Mouse (Mus musculus) hindbrain, embryonic 16.5 days (tissue): Measurements from ENCODE around the gene Reep6. TPM values are rescaled to one million over a fixed set of nuclear protein-coding genes. Genes with fewer than 3 reads are reported as not detected.

Source experiments
- ATAC-seq: fragments of 200-750 bp; cut with Nextera tagmentation; 2 replicates; pipeline ENCODE4 v1.8.0; 2017; ENCODE audit warnings: moderate TSS enrichment, moderate library complexity
- H3K27ac ChIP-seq: fragments of 300-500 bp; sonication (generic); 2 replicates; pipeline ENCODE4 v1.5.1; 2014; ENCODE audit warnings: low read depth, mild to moderate bottlenecking, control low read depth, low read length, moderate library complexity
- H3K27me3 ChIP-seq: fragments of 300-500 bp; sonication (generic); replicated peaks from 2 replicates; pipeline ENCODE4 v1.6.1; 2014; ENCODE audit warnings: low read length; ENCODE audit not compliant: control insufficient read depth, insufficient read depth
- H3K36me3 ChIP-seq: fragments of 300-500 bp; sonication (generic); 2 replicates; pipeline ENCODE4 v1.6.1; 2014; ENCODE audit warnings: mild to moderate bottlenecking, low read length, moderate library complexity, mixed read lengths; ENCODE audit not compliant: control insufficient read depth, insufficient read depth
- H3K4me1 ChIP-seq: fragments of 300-500 bp; sonication (generic); 2 replicates; pipeline ENCODE4 v1.6.1; 2014; ENCODE audit warnings: low read depth, low read length; ENCODE audit not compliant: control insufficient read depth, insufficient read depth
- H3K4me2 ChIP-seq: fragments of 300-500 bp; sonication (generic); 2 replicates; pipeline ENCODE4 v1.6.1; 2014; ENCODE audit warnings: mild to moderate bottlenecking, low read length, control low read depth, moderate library complexity
- H3K4me3 ChIP-seq: fragments of 300-500 bp; sonication (generic); 2 replicates; pipeline ENCODE4 v1.5.1; 2014; ENCODE audit warnings: mild to moderate bottlenecking, low read length, control low read depth, moderate library complexity
- H3K9ac ChIP-seq: fragments of 300-500 bp; sonication (generic); 2 replicates; pipeline ENCODE4 v1.6.1; 2014; ENCODE audit warnings: low read depth, mild to moderate bottlenecking, control low read depth, low read length, moderate library complexity
- H3K9me3 ChIP-seq: fragments of 300-500 bp; sonication (generic); 2 replicates; pipeline ENCODE4 v1.6.1; 2014; ENCODE audit warnings: mild to moderate bottlenecking, low read length, moderate library complexity; ENCODE audit not compliant: control insufficient read depth
- WGBS: fragments of 180-500 bp; shearing (Covaris S2); extraction: QIAGEN DNeasy Blood & Tissue Kit; methylation state at CpG from one replicate; pipeline ENCODE4 v1.1.7; 2014; 5-methylcytosine and 5-hydroxymethylcytosine counted together
- polyA plus RNA-seq: library from polyadenylated mRNA; unstranded; fragments of >200 nt; fragmentation: Nextera tagmentation; extraction: Ambion mirVana; gene quantifications from 2 replicates; pipeline ENCODE4 v1.2.1, GENCODE M21; 2015

Reep6 gene
- polyA plus RNA-seq, 1 experiment from 2014 or later: 7.5 TPM

GRCm38 (mm10) chr10:80355431-80355830 is 25.7 kb downstream of the Reep6 start:
- H3K36me3 ChIP-seq: no peaks in the 10 kb centered on the region
- peaks cover 20% of the 10 kb centered on the region for H3K4me1 ChIP-seq
- no peaks in the 10 kb centered on the region for H3K9me3 ChIP-seq
- 4% methylated on average over 9 of the region's 9 CpGs for WGBS
- H3K4me3 ChIP-seq: no peak overlapping the region
- no peak overlapping the region; the same call in 1 of the 2 replicates for H3K4me2 ChIP-seq
- no peak overlapping the region for H3K27ac ChIP-seq
- peaks cover 66% of the 10 kb centered on the region for H3K27me3 ChIP-seq
- H3K9ac ChIP-seq: no peak overlapping the region
- no peak for ATAC-seq

GRCm38 (mm10) chr10:80356001-80356682 is 26.4 kb downstream of the Reep6 start, which contains the start of gene Plk5:
Gene Plk5, plus strand, starts transcription at chr10:80356459.
- H3K9ac ChIP-seq: peak within 1 kb of the TSS; percentile 54
- H3K4me3 ChIP-seq: peak within 1 kb of the TSS; percentile 45
- H3K4me2 ChIP-seq: peak within 1 kb of the TSS; percentile 84
- peaks cover 20% of the 10 kb centered on the region for H3K4me1 ChIP-seq
- ATAC-seq: peak; percentile 46; the same call in 1 of the 2 replicates
- no peaks in the 10 kb centered on the region for H3K36me3 ChIP-seq
- H3K27me3 ChIP-seq: peaks cover 68% of the 10 kb centered on the region
- under 1% methylated on average over 48 of the region's 53 CpGs for WGBS
- no peak within 1 kb of the TSS for H3K27ac ChIP-seq
- no peaks in the 10 kb centered on the region for H3K9me3 ChIP-seq

GRCm38 (mm10) chr10:80356737-80357136 is 27.0 kb downstream of the Reep6 start:
- Histone ChIP-seq H3K27me3 (peaks cover 68% of the 10 kb centered on the region), H3K9me3 (no peaks in the 10 kb centered on the region), H3K36me3 (no peaks in the 10 kb centered on the region), H3K4me2 (peak overlapping the region; percentile 84), H3K27ac (no peak overlapping the region), H3K4me3 (peak overlapping the region; percentile 45), H3K9ac (peak overlapping the region; percentile 54), H3K4me1 (peaks cover 20% of the 10 kb centered on the region)
- ATAC-seq: peak; percentile 51
- 2% methylated on average over 34 of the region's 34 CpGs for WGBS

- Histone ChIP-seq H3K4me2 (peak overlapping the region; percentile 70), H3K27me3 (peaks cover 65% of the 10 kb centered on the region), H3K4me1 (peaks cover 20% of the 10 kb centered on the region), H3K27ac (no peak overlapping the region), H3K36me3 (no peaks in the 10 kb centered on the region), H3K9ac (no peak overlapping the region; the same call in 1 of the 2 replicates), H3K4me3 (peak overlapping the region; percentile 41), H3K9me3 (no peaks in the 10 kb centered on the region)
- peak; percentile 29 for ATAC-seq
- 35% methylated on average over 7 of the region's 7 CpGs for WGBS
These were observed 27.6 kb downstream of the Reep6 start for GRCm38 (mm10) chr10:80357336-80357735.

- Histone ChIP-seq H3K9ac (peak overlapping the region; percentile 61), H3K4me3 (peak overlapping the region; percentile 41), H3K36me3 (no peaks in the 10 kb centered on the region), H3K4me1 (peaks cover 20% of the 10 kb centered on the region), H3K27me3 (peaks cover 59% of the 10 kb centered on the region), H3K27ac (no peak overlapping the region), H3K9me3 (no peaks in the 10 kb centered on the region), H3K4me2 (peak overlapping the region; percentile 70)
- ATAC-seq: peak; percentile 63
- WGBS: 7% methylated on average over 30 of the region's 31 CpGs
These were observed 28.4 kb downstream of the Reep6 start for GRCm38 (mm10) chr10:80357994-80358639.

DNA sequence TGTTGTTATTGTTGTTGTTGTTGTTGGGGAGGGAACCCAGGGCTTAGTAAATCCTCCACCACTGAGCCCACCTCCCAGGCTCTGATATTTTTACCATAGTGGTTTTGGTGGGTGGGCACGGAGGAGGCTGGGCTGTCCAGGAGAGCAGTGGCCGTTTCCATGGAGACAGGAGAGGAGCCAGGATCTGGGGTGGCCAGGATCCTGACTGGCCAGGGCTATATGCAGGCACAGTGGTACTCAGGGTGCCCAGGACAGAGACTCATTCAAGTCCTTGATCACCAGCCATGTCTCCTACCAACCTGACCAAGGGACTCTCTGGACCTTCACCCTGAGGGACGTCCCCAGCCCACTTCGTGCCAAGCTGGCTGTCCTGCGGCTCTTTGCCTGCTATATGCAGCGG is 34.0 kb downstream of the Reep6 start:
- no peaks in the 10 kb centered on the region for H3K9me3 ChIP-seq
- H3K4me1 ChIP-seq: peaks cover 4% of the 10 kb centered on the region; the same call in 1 of the 2 replicates
- H3K27ac ChIP-seq: no peak overlapping the region
- no peak overlapping the region for H3K9ac ChIP-seq
- no peak overlapping the region for H3K4me3 ChIP-seq
- peak; percentile 53; the same call in 1 of the 2 replicates for ATAC-seq
- H3K36me3 ChIP-seq: no peaks in the 10 kb centered on the region
- peaks cover 18% of the 10 kb centered on the region for H3K27me3 ChIP-seq
- no peak overlapping the region for H3K4me2 ChIP-seq
- 22% methylated on average over 6 of the region's 6 CpGs for WGBS

- peaks cover 4% of the 10 kb centered on the region; the same call in 1 of the 2 replicates for H3K4me1 ChIP-seq
- no peak overlapping the region for H3K27ac ChIP-seq
- H3K4me3 ChIP-seq: no peak overlapping the region
- H3K9me3 ChIP-seq: no peaks in the 10 kb centered on the region
- peaks cover 6% of the 10 kb centered on the region for H3K27me3 ChIP-seq
- H3K4me2 ChIP-seq: no peak overlapping the region
- no peak overlapping the region for H3K9ac ChIP-seq
- ATAC-seq: no peak
- no peaks in the 10 kb centered on the region for H3K36me3 ChIP-seq
- 69% methylated on average over 6 of the region's 6 CpGs for WGBS
These were observed 36.0 kb downstream of the Reep6 start for GRCm38 (mm10) chr10:80365736-80366135.

DNA sequence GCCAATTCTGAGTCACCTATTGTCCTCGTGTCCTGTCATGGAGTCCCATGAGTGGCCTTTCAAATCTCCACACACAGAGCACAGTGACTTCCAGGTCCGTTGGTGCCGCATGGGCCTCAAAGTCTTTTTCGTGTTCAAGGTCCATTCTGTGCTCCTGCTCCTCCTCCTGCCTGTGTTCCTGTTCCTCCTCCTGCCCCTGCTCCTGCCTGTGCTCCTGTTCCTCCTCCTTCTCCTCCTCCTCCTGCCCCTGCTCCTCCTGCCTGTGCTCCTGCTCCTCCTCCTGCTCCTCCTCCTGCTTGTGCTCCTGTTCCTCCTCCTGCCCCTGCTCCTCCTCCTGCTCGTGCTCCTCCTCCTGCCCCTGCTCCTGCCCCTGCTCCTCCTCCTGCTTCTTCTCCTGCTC is 38.2 kb downstream of the Reep6 start:
- 61% methylated on average over 5 of the region's 5 CpGs for WGBS
- Histone ChIP-seq H3K9me3 (no peaks in the 10 kb centered on the region), H3K36me3 (no peaks in the 10 kb centered on the region), H3K9ac (no peak overlapping the region), H3K27me3 (peaks cover 3% of the 10 kb centered on the region; the same call in 1 of the 2 replicates), H3K4me3 (no peak overlapping the region), H3K4me2 (no peak overlapping the region), H3K4me1 (peaks cover 10% of the 10 kb centered on the region), H3K27ac (no peak overlapping the region)
- no peak for ATAC-seq

- no peak for ATAC-seq
- Histone ChIP-seq H3K36me3 (no peaks in the 10 kb centered on the region), H3K4me3 (no peak overlapping the region), H3K9ac (no peak overlapping the region), H3K4me2 (no peak overlapping the region), H3K4me1 (peaks cover 10% of the 10 kb centered on the region), H3K27ac (no peak overlapping the region), H3K9me3 (no peaks in the 10 kb centered on the region), H3K27me3 (peaks cover 3% of the 10 kb centered on the region; the same call in 1 of the 2 replicates)
- WGBS: 91% methylated on average over 6 of the region's 6 CpGs
These were observed 38.6 kb downstream of the Reep6 start for GRCm38 (mm10) chr10:80368392-80368791.
